Mouse (Mus musculus) skeletal muscle tissue, adult 2 months (tissue): ENCODE measurements around the gene Arfip1.
"Not testable (repeated sequence)": the region's sequence is repeated elsewhere in the genome, so short reads cannot be mapped to it uniquely, and the experiment has no call there.

Experiments
- DNase-seq: peaks from one replicate; pipeline ENCODE4 v3.0.0-alpha.2; 2012; ENCODE audit warnings: low read depth, low spot score

Arfip1 gene

GRCm38 (mm10) chr3:84570501-84570900 lies 11.9 kb downstream of the Arfip1 start:
- DNase-seq, result no peak

- no peak for DNase-seq
Measured at GRCm38 (mm10) chr3:84569587-84569986, 12.8 kb downstream of the Arfip1 start.

- no peak for DNase-seq
Measured at GRCm38 (mm10) chr3:84568540-84568939, 13.9 kb downstream of the Arfip1 start.

DNA sequence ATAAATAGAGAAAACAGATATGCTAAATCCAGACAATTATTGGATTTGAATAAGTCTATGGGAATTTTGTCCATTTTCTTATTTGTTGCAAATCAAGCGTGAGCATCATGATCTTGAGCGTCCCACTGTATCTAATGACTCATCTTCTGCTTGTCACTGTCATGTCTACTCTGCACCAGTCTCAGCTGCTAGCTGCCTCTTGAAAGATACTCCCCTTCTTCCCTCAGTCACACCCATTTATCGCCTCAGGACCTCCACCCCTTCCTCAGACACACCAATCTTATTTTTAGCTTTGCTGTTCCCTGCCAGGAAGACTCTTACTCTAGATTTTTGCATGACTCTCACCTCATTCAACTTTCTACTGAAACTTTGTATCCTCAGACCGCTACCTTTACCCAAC lies 19.0 kb downstream of the Arfip1 start:
- no peak for DNase-seq

- not testable (repeated sequence) for DNase-seq
Measured at GRCm38 (mm10) chr3:84562911-84563310, 19.5 kb downstream of the Arfip1 start.

GRCm38 (mm10) chr3:84558301-84558700 lies 24.1 kb downstream of the Arfip1 start:
- DNase-seq, result peak; percentile 56

GRCm38 (mm10) chr3:84555780-84556179 lies 26.6 kb downstream of the Arfip1 start:
- no peak for DNase-seq

DNA sequence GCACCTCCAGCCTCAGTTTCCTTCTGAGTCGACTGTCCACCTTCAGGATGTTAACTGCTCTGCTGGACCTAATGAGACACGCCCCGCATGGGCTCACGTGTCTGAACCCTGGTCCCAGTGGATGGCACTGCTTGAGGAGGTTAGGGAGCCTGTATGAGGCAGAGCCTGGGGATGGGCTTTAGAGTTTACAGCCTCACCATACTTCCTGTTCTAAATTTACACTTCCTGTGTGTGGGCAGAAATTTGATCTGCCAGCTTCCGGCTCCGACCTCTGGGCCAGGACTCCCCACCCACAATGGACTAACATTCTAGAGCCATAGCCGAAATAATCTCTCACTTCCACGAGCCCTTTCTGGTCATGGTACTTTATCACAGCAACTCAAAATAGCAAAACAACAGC lies 35.2 kb downstream of the Arfip1 start:
- DNase-seq, result no peak

DNA sequence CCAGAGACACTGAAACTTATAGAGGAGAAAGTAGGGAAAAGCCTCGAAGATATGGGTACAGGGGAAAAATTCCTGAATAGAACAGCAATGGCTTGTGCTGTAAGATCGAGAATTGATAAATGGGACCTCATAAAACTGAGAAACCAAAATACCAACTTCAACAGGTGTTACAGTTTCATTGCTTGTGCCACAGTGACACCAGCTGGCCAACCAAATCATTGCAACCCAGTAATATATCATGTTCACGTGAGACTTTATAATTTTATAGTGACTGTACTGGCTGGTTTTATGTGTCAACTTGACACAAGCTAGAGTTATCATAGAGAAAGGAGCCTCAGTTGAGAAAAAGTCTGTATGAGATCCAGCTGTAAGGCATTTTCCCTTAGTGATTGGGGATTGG lies 40.0 kb downstream of the Arfip1 start:
- DNase-seq, result peak; percentile 10

- DNase-seq, result no peak
Measured at GRCm38 (mm10) chr3:84541881-84542280, 40.5 kb downstream of the Arfip1 start.

DNA sequence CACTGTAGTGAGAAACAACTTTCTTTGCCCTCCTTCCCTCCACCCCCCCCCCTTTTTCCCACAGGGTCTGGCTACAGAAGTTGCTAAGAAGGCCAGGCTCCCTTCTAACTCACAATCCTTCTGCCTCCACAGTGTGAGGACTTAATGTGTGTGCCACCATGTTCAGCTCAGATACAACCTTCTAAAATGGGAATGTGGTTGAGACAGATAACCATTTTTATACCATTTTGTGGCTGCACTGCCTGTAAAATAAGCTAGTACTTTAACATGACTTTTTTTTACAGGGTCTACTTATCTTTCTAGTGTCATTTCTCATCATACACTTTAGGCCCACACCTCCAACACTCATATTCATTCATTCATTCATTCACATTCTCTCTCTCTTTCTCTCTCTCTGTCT lies 41.8 kb downstream of the Arfip1 start:
- no peak for DNase-seq

DNA sequence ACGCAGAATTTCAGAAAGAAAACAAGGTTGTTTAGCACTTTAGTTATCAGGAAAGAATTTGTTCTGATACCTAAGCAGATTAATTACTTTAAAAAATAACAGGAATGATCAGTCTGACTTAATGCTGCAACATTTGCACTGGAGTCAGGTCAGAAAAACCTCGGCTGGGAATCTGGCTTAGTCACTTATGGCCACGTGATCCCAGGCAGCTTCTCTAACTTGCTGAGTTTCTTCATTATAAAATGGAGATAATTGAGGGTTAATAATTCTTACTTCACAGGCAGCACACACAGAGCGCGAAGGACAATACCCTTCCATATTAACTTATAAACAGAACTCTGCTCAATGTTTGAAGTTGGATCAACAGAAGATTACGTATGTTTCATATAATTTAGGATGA lies 45.4 kb downstream of the Arfip1 start:
- no peak for DNase-seq

GRCm38 (mm10) chr3:84533227-84533626 lies 49.2 kb downstream of the Arfip1 start:
- DNase-seq, result no peak

- DNase-seq, result no peak
Measured at GRCm38 (mm10) chr3:84529021-84529420, 53.4 kb downstream of the Arfip1 start.

DNA sequence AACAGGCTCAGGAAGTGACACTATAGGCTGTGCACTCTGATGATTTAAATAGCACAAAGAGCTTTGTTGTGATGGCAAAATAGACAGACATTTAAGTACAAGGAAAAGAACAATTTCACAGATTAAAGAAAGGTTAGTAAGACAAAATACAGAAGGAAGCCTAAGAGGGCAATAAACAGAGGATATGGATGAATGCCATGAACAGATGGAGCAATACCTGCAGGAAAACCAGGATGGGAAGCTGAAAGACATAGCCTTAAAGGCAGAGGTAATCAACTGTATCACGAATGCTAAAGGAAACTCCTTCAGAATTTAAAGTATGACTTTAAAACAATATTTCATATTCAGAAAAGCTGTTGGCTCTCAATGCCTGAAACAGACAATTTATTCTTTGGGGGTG lies 57.5 kb downstream of the Arfip1 start:
- no peak for DNase-seq

DNA sequence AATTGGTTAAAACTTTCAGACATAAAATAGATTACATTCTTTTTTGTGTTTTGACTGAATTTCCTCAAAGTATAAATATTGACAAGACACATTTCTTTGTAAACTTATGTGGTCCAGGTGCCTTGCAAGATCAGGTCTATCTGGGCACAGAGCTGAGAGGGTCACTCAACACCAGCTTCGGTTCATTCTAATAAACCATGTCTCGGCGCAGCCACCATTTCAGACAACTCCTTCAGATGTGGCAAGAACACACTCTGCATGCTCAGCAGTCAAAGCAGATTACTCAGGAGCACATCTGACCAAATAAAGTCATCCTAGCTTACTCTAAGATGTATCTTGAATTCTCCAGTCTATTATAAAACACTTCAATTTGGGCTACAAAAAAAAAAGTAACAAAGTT lies 66.3 kb downstream of the Arfip1 start:
- no peak for DNase-seq

DNA sequence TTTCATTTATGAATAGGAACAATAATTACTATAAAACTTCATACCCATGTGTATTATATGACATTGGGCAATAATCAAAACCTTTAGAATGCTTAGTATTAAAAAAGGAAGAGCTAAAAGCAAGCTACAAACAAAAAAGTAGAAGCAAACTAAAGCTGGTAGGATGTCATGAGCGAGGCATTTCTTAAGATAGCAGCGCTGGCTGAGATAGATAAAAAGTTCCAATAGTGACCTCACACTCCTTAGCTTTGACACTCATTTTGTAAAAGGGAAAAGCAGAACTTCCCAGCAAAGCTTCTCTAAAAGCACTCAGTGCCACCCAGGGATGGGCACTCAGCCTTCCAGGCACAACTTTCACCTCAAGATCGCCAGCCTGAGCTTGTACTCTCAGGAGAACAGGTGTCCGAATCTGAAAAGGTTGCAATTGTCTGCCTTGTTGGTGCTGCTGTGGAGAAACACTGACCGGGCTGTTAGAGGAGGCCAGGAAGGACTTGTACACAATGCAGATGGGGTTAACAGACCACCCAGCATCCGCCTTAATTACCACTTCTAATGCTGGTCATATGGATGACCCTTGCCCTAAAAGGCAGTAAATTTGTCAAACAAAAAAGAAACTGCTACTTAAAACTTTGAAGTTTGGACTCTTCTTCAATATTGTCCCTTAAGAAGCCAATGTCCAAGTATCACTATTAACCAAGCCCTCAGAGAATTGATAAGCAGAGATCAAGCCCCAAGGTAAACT lies 69.5 kb downstream of the Arfip1 start:
- no peak for DNase-seq

- DNase-seq, result no peak
Measured at GRCm38 (mm10) chr3:84505193-84505592, 77.2 kb downstream of the Arfip1 start.

DNA sequence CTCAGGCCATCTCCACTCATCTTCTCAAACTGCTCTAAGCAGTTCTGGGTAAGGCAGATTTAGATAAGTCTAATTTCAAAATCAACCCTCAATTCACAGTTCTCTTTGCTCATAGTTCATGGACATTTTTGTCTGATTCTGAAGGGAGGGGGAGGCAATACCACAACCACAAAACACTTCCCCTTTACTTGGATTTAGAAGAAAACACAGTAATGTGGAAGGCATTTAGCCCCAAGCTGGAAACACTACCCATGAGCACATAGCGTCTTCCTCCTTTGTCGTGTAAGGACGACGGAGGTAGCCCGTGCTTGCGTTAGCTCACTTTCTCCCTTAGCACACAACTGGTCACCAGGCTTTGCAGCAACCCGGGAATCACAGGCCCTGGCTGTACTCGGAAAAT lies 78.1 kb downstream of the Arfip1 start:
- no peak for DNase-seq

GRCm38 (mm10) chr3:84502101-84502500 lies 80.3 kb downstream of the Arfip1 start:
- no peak for DNase-seq

DNA sequence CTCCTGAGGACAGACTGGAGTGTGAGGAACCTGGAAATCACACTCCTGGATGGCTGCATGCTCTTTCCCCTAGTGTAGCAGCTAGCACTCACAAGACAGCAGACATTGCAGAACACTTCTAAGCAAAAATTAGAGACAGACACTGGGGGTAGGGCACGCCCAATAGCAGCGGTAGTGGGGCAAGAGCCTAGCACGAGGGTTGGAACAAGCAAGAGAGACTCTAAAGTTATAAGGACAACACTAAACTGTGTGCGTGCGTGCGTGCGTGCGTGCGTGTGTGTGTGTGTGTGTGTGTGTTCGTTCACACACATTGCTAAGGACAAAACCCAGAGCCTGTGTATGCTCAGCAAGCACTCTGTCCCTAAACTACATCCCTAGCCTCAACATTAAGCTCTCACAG lies 81.9 kb downstream of the Arfip1 start:
- DNase-seq, result no peak

DNA sequence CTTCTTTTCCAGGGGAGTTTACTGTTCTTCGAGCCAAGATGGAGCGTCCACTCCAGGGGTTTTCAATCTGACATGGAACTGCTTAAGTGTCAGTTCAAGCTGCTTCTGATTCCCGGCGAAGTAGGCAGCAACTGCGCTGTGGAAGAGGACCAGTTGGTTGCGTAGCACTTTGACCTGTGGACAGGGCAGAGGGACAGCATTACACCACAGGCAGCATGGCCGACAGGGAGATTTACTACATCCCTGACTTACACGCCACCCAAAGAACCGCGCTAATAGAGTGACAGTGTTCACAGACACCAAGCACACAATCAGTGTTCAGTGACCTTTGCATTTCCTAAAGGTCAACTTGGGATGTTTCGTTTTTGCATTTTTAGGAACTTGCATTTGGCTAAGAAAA lies 84.7 kb downstream of the Arfip1 start:
- DNase-seq, result no peak

DNA sequence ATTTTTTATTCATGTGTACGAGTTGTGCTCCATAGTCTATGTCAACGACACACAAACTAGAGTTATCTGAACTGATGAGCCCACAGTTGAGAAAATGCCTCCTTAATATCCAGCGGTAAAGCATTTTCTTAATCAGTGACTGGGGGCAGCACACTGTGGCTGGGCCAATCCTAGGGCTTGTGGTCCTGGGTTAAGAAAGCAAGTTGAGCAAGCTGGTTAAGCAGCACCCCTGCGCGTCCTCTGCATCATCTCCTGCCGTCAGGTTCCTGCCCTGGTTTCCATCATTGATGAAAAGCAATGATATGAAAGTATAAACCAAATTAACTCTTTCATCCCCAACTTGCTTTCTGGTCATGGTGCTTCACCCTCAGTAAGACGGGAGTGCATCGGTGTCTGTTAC lies 89.8 kb downstream of the Arfip1 start:
- DNase-seq, result no peak

- no peak for DNase-seq
Measured at GRCm38 (mm10) chr3:84492148-84492547, 90.3 kb downstream of the Arfip1 start.
